Mouse (Mus musculus): Measurements from ENCODE around the gene Pde6h. TPM values are rescaled to one million over a fixed set of nuclear protein-coding genes. Genes with fewer than 3 reads are reported as not detected.

The Pde6h gene
- polyA plus RNA-seq, 1 experiment, result 0.14 TPM

DNA sequence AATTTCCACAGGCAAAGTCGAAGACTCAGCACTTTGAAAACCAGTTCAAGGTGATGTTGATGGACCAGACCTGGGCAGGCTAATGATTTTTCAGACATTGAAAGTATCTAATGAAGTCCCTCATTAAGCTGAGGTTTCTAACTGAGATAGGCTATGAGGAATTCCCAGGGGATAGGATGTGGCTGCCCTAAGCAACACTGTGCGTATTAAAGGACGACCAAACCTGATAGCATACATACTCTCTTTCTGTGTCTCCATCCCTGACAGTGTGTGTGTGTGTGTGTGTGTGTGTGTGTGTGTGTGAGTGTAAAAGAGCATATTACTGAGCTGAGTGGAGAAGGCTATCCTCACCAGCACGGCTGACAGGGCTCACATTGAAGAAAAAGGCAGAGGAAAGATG, 80.7 kb downstream of the Pde6h start:
- TF ChIP-seq CTCF (IDR thresholded peaks at IDR 0.05; ENCODE audit: borderline replicate concordance, extremely low read depth, insufficient read depth, insufficient read length) (no peak), POLR2A (IDR thresholded peaks at IDR 0.05; ENCODE audit: borderline replicate concordance, extremely low read depth, insufficient read depth, insufficient read length, poor library complexity, severe bottlenecking) (no peak)

GRCm38 (mm10) chr6:137011187-137011586, 87.6 kb downstream of the Pde6h start:
- no peak for DNase-seq (ENCODE audit: low read depth)
- TF ChIP-seq CTCF (IDR thresholded peaks at IDR 0.05; ENCODE audit: borderline replicate concordance, extremely low read depth, insufficient read depth, insufficient read length) (no peak), POLR2A (IDR thresholded peaks at IDR 0.05; ENCODE audit: borderline replicate concordance, extremely low read depth, insufficient read depth, insufficient read length, poor library complexity, severe bottlenecking) (no peak)

More for the DNA sequence above, 80.7 kb downstream of the Pde6h start:
- DNase-seq (ENCODE audit: low read depth), result no peak

GRCm38 (mm10) chr6:137014346-137014745, 90.7 kb downstream of the Pde6h start:
- TF ChIP-seq CTCF (IDR thresholded peaks at IDR 0.05; ENCODE audit: borderline replicate concordance, extremely low read depth, insufficient read depth, insufficient read length) (no peak), POLR2A (IDR thresholded peaks at IDR 0.05; ENCODE audit: borderline replicate concordance, extremely low read depth, insufficient read depth, insufficient read length, poor library complexity, severe bottlenecking) (no peak)
- no peak for DNase-seq (ENCODE audit: low read depth)

DNA sequence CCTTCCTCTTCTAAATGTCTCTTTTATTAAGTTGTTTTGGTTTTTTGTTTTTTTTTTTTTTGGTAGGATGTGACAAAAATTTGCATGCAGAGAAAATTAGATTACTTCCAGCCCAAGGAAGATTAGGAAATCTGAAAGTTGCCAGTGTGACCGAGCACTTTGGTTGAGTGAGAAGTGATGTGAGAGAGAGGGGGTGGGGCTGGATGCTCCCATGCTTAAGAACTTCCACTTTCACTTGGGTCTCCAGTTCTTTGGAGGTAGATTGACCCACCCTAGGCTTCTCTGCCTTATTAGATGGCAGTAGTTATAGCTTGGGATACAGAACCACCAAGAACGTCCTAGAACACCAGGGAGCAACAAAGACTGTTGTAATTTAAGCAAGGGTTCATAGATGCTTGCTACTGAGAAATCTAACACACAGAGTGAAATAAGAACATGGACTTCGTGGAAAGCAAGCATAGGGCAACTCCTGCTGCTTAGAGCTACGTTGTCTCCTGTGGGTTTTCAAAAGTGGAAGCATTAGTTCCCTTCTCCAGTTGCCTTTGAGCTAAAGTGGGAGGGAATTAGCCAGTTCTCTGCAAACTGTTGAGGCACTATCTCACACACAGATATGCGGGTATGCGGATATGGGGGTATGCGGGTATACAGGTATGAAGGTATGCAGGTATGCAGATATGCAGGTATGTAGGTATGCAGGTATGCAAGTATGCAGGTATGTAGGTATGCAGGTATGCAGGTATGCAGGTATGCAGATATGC, 93.8 kb downstream of the Pde6h start:
- no peak for TF ChIP-seq CTCF (IDR thresholded peaks at IDR 0.05; ENCODE audit: borderline replicate concordance, extremely low read depth, insufficient read depth, insufficient read length)
- no peak for TF ChIP-seq POLR2A (IDR thresholded peaks at IDR 0.05; ENCODE audit: borderline replicate concordance, extremely low read depth, insufficient read depth, insufficient read length, poor library complexity, severe bottlenecking)
- no peak for DNase-seq (ENCODE audit: low read depth)

Other genes with a start within 250 kb of the Pde6h start
- 0.26 and 0.34 TPM in 2 replicates for gene Gucy2c, start 142.1 kb upstream of the Pde6h start, polyA plus RNA-seq (2012; rRNA removed)
- gene Hist4h4, start 119.4 kb upstream of the Pde6h start, polyA plus RNA-seq (2012; rRNA removed), result 1.5 and 1.7 TPM in 2 replicates
- 76.9 and 114 TPM in 2 replicates for gene H2afj, start 115.6 kb upstream of the Pde6h start, polyA plus RNA-seq (2012; rRNA removed)
- gene BC049715, start 96.2 kb upstream of the Pde6h start, polyA plus RNA-seq (2012; rRNA removed), result 0.49 and 0.51 TPM in 2 replicates
- 64.3 and 81.9 TPM in 2 replicates for gene Wbp11, start 95.6 kb upstream of the Pde6h start, polyA plus RNA-seq (2012; rRNA removed)
- 0.43 and 0.63 TPM in 2 replicates for gene Smco3, start 88.4 kb upstream of the Pde6h start, polyA plus RNA-seq (2012; rRNA removed)
- 0.18 and 0.41 TPM in 2 replicates for gene Art4, start 66.1 kb upstream of the Pde6h start, polyA plus RNA-seq (2012; rRNA removed)
- 8.8 and 11.5 TPM in 2 replicates for gene Mgp, start 48.0 kb upstream of the Pde6h start, polyA plus RNA-seq (2012; rRNA removed)
- 0.08 and 0.21 TPM in 2 replicates for gene Erp27, start 1.7 kb upstream of the Pde6h start, polyA plus RNA-seq (2012; rRNA removed)
- gene Arhgdib, start 18.1 kb downstream of the Pde6h start, polyA plus RNA-seq (2012; rRNA removed), result 17.3 and 23.0 TPM in 2 replicates
- gene Rerg, start 246.7 kb downstream of the Pde6h start, polyA plus RNA-seq (2012; rRNA removed), result 3.7 and 4.3 TPM in 2 replicates